Mouse (Mus musculus) G1E (cell line): Measurements from ENCODE around the gene Tedc1. TPM values are rescaled to one million over a fixed set of nuclear protein-coding genes. Genes with fewer than 3 reads are reported as not detected.
A peak's percentile ranks its signal among the peaks of the same experiment; 100 is the strongest.

Experiments used
- ATAC-seq: 2 replicates; pipeline ENCODE4 v1.8.0; 2016; ENCODE audit warnings: mild to moderate bottlenecking; ENCODE audit not compliant: insufficient number of reproducible peaks, poor library complexity, low FRiP score, severe bottlenecking; ENCODE audit errors: extremely low read depth
- DNase-seq: peaks from one replicate; pipeline ENCODE4 v3.0.0; 2012; ENCODE audit warnings: low spot score
- H3K27me3 ChIP-seq: 2 replicates; pipeline ENCODE4 v1.6.1; 2012; ENCODE audit warnings: mild to moderate bottlenecking, low read length, inconsistent platforms; ENCODE audit not compliant: insufficient read depth
- H3K36me3 ChIP-seq: replicated peaks from 2 replicates; pipeline ENCODE3; 2012; ENCODE audit warnings: mild to moderate bottlenecking, inconsistent platforms
- H3K4me1 ChIP-seq: 2 replicates; pipeline ENCODE4 v1.6.1; 2012; ENCODE audit warnings: low read depth, low read length, inconsistent platforms, mixed read lengths; ENCODE audit not compliant: insufficient read depth
- H3K4me3 ChIP-seq: 2 replicates; pipeline ENCODE4 v1.5.1; 2012; ENCODE audit warnings: low read depth, mild to moderate bottlenecking, inconsistent platforms, low read length, moderate library complexity, mixed read lengths
- H3K9me3 ChIP-seq: replicated peaks from 2 replicates; pipeline ENCODE4 v1.6.1; 2012; ENCODE audit warnings: inconsistent platforms
- CTCF ChIP-seq: IDR thresholded peaks from 2 replicates; pipeline ENCODE4 v1.5.1; 2012; ENCODE audit warnings: low read depth, low read length, inconsistent platforms, mixed read lengths
- GATA1 ChIP-seq: IDR thresholded peaks from 2 replicates; pipeline ENCODE4 v1.6.1; 2012; ENCODE audit warnings: borderline replicate concordance, low read length, inconsistent platforms, mixed read lengths
- GATA2 ChIP-seq: IDR thresholded peaks from 2 replicates; pipeline ENCODE4 v1.6.1; 2012; ENCODE audit warnings: low read depth, low read length, inconsistent platforms, borderline replicate concordance
- POLR2AphosphoS5 ChIP-seq: IDR thresholded peaks from 2 replicates; pipeline ENCODE4 v1.6.1; 2012; ENCODE audit warnings: low read depth, low read length, inconsistent platforms; ENCODE audit not compliant: insufficient replicate concordance
- TAL1 ChIP-seq: conservative IDR thresholded peaks from 2 replicates; pipeline ENCODE4 v1.6.1; 2012; ENCODE audit warnings: low read depth, low read length, inconsistent platforms, mixed read lengths
- polyA plus RNA-seq: library from polyadenylated mRNA; stranded (reverse); fragments of >175 nt; gene quantifications from 2 replicates; pipeline ENCODE4 v1.2.3, GENCODE M21; 2012
- total RNA-seq, 2 experiments: library from RNA; stranded (forward) in 1 of 2; stranded (reverse) in 1 of 2; fragments of 200-1000 nt in 1 of 2; fragments of >200 nt in 1 of 2; fragmentation: Nextera tagmentation in 1 of 2; gene quantifications; 2 replicates each; pipeline ENCODE4 v1.2.3; 2014 to 2017

Gene Tedc1
- total and polyA plus RNA-seq, 3 experiments: 8.4 to 35.1 (median 9.3) TPM

DNA sequence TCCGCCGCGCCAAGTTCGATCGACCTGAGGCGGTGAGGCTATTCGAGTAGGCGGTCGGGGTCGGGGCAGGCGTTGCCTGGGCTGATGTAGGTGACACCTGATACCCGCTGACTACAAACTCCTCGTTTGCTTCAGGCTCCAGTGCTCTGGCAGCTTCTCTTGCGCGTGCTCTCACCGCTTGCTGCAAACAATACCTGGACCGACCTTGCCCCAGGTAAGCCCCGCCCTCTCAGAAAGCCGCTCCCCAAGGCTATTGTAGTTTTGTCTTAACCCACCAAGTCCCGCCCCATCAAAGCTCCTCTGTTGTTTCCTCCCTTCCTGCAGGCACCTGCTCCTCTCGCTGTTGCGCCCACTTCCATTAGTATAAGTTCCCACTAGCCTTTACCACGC, 314 bp downstream of the Tedc1 start:
- Histone ChIP-seq H3K4me1 (peaks cover 55% of the 10 kb centered on the region), H3K36me3 (peaks cover 58% of the 10 kb centered on the region), H3K4me3 (peak overlapping the region; percentile 75), H3K9me3 (no peaks in the 10 kb centered on the region), H3K27me3 (peaks cover 2% of the 10 kb centered on the region; the same call in 1 of the 2 replicates)
- ATAC-seq: no peak
- DNase-seq: peak; percentile 55
- TF ChIP-seq POLR2AphosphoS5 (no peak), GATA1 (no peak), GATA2 (no peak), TAL1 (no peak), CTCF (no peak)

DNA sequence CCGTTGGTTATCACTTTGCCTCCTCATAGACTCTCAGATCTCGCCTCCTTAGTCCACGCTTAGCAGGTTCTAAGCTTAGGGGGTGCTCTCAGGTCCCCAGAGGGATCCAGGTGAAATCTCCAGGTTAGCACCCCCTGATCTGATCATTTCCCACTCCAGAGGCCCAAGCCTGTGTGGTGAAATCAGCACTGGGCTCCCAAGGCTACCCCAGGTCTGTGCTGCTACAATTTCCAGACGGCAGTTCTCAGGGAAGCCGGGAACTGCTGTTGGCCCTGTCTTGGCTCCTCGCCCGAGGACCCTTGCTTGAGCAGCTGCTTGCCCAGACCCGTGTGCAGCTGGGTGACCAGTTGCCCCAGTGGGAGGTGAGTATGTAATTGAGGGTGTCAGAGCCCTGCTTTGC, 781 bp downstream of the Tedc1 start:
- peaks cover 51% of the 10 kb centered on the region for H3K4me1 ChIP-seq
- no peak for TF ChIP-seq POLR2AphosphoS5
- no peak for TF ChIP-seq GATA2
- TF ChIP-seq CTCF: no peak
- no peak for TF ChIP-seq TAL1
- no peak for TF ChIP-seq GATA1
- no peak for DNase-seq

DNA sequence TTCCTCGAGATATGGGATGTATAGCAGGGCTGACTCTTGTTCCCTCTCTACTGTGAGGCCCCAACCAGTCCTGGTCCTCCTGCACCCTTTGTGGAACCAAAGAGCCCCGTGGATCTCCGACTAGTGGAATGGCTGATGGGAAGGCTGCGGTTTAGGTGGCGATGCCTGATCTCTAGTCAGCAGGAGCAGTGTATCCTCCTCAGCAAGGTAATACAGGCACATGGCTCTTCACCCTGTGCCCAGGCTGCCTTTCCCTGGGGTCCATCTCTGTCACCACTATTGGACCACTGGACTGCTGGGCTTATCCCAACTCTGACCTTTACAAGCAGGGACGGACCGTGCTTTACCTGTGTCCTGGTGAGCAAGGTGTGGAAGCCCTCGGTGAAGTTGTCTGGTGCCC, 1.3 kb downstream of the Tedc1 start:
- H3K27me3 ChIP-seq: no peaks in the 10 kb centered on the region
- no peak for ATAC-seq
- peak overlapping the region; percentile 21; the same call in 1 of the 2 replicates for H3K4me3 ChIP-seq

More for the DNA sequence above, 781 bp downstream of the Tedc1 start:
- H3K9me3 ChIP-seq: no peaks in the 10 kb centered on the region
- peak overlapping the region; percentile 75 for H3K4me3 ChIP-seq
- ATAC-seq: no peak
- peaks cover 62% of the 10 kb centered on the region for H3K36me3 ChIP-seq
- no peaks in the 10 kb centered on the region; the same call in 1 of the 2 replicates for H3K27me3 ChIP-seq

DNA sequence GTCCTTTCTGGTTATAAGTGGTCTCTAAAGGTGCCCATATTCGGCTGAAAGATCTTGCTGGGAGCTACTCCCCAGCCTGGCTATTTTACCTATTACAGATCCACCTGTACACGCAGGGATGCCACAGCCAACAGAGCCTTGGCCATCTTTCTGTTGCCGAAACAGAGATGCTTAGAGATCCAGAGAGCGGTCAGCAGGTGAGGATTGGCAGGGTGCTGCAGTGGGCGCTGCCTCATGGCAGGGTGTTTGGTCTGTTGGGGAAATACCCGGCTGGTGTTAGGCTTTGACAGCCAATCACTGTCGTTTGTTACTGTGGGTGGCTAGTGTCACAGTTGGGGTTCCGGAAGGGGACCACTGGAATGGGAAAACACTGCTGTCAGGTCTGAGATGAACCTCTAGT, 1.8 kb downstream of the Tedc1 start:
- H3K27me3 ChIP-seq: no peaks in the 10 kb centered on the region
- TF ChIP-seq CTCF (no peak), TAL1 (no peak), GATA1 (no peak)
- H3K36me3 ChIP-seq: peaks cover 71% of the 10 kb centered on the region
- DNase-seq (no peak), ATAC-seq (no peak)
- H3K9me3 ChIP-seq: no peaks in the 10 kb centered on the region
- H3K4me1 ChIP-seq: peaks cover 41% of the 10 kb centered on the region
- no peak overlapping the region for H3K4me3 ChIP-seq

More for the DNA sequence above, 1.3 kb downstream of the Tedc1 start:
- TF ChIP-seq CTCF: 0 out of 2 replicates have a peak, but pooled peaks have one; percentile 2
- TF ChIP-seq TAL1: no peak
- H3K36me3 ChIP-seq: peaks cover 67% of the 10 kb centered on the region
- H3K4me1 ChIP-seq: peaks cover 45% of the 10 kb centered on the region
- H3K9me3 ChIP-seq: no peaks in the 10 kb centered on the region
- no peak for DNase-seq

DNA sequence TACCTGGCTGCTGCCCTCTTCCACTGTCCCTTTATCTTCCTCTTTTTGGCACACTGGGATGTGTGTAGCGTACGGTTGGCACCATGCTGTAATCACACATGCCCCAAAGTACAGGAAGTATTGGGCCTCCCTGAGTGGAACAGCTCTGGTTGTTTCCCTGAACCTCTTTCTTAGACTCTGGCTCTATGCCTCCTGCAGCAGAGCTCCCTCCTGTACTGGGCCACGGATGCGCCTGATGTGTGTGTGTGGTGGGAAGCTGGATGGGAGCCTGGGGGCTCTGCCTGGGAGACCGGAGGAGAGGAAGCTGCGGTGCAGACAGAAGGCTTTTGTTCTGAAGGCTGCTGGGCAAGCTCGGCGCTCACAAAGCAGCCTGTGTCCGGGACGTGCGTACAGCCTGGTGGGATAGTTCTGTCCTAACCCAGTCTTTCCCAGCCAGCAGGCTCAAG, 7.4 kb downstream of the Tedc1 start:
- TF ChIP-seq TAL1 (no peak), CTCF (no peak)
- Histone ChIP-seq H3K9me3 (no peaks in the 10 kb centered on the region), H3K36me3 (peaks cover 62% of the 10 kb centered on the region), H3K27me3 (peaks cover 15% of the 10 kb centered on the region; the same call in 1 of the 2 replicates), H3K4me3 (no peak overlapping the region), H3K4me1 (peaks cover 4% of the 10 kb centered on the region; the same call in 1 of the 2 replicates)
- no peak for ATAC-seq
- no peak for DNase-seq

DNA sequence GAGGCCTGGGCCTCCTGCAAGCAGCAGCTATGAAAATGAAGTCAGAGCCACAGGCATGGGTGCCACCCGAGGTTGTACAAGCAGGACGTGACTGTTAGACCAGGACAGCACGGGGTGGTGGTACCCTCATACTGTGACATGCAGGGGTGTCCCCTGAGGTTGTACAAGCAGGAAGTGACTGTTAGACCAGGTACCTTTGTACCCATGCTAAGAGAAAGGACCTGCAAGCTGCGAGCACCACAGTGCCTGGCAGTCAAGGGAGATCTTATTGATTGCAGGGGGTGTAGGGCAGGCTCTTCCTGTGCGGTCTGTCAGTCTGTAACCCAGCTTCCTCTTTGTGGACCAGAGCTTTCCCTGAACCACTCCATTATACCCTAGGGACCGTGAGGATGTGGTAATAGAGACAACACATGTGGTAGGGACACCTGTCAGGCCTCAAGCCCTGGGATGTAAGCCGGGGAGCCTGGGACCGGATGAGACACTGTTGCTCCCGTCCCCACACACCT, 11.9 kb downstream of the Tedc1 start:
- Histone ChIP-seq H3K36me3 (peaks cover 20% of the 10 kb centered on the region), H3K9me3 (no peaks in the 10 kb centered on the region), H3K4me1 (peaks cover 4% of the 10 kb centered on the region; the same call in 1 of the 2 replicates), H3K4me3 (no peak overlapping the region), H3K27me3 (peaks cover 15% of the 10 kb centered on the region; the same call in 1 of the 2 replicates)
- DNase-seq: no peak
- TF ChIP-seq POLR2AphosphoS5 (no peak), GATA2 (no peak), GATA1 (no peak), TAL1 (no peak), CTCF (no peak)
- no peak for ATAC-seq

DNA sequence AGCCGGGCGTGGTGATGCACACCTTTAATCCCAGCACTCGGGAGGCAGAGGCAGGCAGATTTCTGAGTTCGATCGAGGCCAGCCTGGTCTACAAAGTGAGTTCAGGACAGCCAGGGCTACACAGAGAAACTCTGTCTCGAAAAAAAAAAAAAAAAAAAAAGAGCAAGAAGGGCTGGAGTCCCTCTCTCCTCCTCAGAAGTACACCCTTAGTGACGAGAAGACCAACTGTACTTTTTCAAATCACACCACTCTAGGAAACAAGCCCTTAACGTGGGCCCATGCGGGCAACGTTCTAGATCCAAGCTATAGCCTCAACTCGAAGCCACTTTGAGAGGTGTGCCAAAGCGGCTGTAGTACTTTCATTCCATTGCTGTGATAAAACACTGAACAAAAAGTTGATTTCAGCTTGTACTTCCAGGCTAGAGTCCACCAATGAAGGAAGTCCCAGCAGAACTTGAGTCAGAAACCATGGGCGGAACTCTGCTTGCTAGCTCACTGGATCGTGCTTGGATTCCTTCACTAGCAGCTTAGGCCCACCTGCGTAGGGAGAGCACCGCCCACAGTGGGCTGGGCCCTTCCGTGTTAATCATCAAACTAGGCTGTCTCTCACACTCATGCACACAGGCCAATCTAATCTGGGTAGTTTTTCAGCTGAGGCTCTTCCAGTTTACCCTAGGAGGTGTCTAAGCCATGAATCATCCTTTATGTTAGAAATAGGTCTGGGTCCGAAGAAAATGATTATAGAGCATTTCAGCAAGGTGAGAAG, 20.9 kb downstream of the Tedc1 start:
- Histone ChIP-seq H3K4me3 (no peak overlapping the region), H3K4me1 (no peaks in the 10 kb centered on the region), H3K27me3 (peaks cover 15% of the 10 kb centered on the region), H3K36me3 (no peaks in the 10 kb centered on the region), H3K9me3 (no peaks in the 10 kb centered on the region)
- DNase-seq (no peak), ATAC-seq (no peak; the same call in 1 of the 2 replicates)
- TF ChIP-seq GATA1 (no peak), TAL1 (no peak), GATA2 (no peak), CTCF (no peak), POLR2AphosphoS5 (no peak)
